Mouse (Mus musculus) hindbrain, postnatal 0 days (tissue): ENCODE measurements around the gene Rps18. TPM values are rescaled to one million over a fixed set of nuclear protein-coding genes. Genes with fewer than 3 reads are reported as not detected.

ENCODE experiments used
- ATAC-seq: fragments of 200-750 bp; cut with Nextera tagmentation; 2 replicates; pipeline ENCODE4 v1.8.0; 2017; ENCODE audit warnings: mild to moderate bottlenecking, moderate TSS enrichment, moderate library complexity
- DNase-seq: peaks from one replicate; pipeline ENCODE4 v3.0.0-alpha.2; 2015; ENCODE audit warnings: low spot score
- H3K27ac ChIP-seq: fragments of 300-500 bp; sonication (generic); 2 replicates; pipeline ENCODE4 v1.5.1; 2014; ENCODE audit warnings: mild to moderate bottlenecking
- H3K27me3 ChIP-seq: fragments of 300-500 bp; sonication (generic); 2 replicates; pipeline ENCODE4 v1.6.1; 2014; ENCODE audit warnings: low read length, mixed read lengths; ENCODE audit not compliant: insufficient read depth
- H3K36me3 ChIP-seq: fragments of 300-500 bp; sonication (generic); 2 replicates; pipeline ENCODE4 v1.6.1; 2014; ENCODE audit warnings: low read length, mixed read lengths; ENCODE audit not compliant: insufficient read depth
- H3K4me1 ChIP-seq: fragments of 300-500 bp; sonication (generic); 2 replicates; pipeline ENCODE4 v1.6.1; 2014; ENCODE audit warnings: antibody characterized with exemption, low read length, mixed read lengths; ENCODE audit not compliant: insufficient read depth
- H3K4me2 ChIP-seq: fragments of 300-500 bp; sonication (generic); 2 replicates; pipeline ENCODE4 v1.6.1; 2014; ENCODE audit warnings: low read depth, mild to moderate bottlenecking, low read length, moderate library complexity, mixed read lengths
- H3K4me3 ChIP-seq: fragments of 300-500 bp; sonication (generic); 2 replicates; pipeline ENCODE4 v1.5.1; 2014; ENCODE audit warnings: low read length
- H3K9ac ChIP-seq: fragments of 300-500 bp; sonication (generic); replicated peaks from 2 replicates; pipeline ENCODE4 v1.6.1; 2014; ENCODE audit warnings: mild to moderate bottlenecking, low read length, moderate library complexity, mixed read lengths
- H3K9me3 ChIP-seq: fragments of 300-500 bp; sonication (generic); 2 replicates; pipeline ENCODE4 v1.6.1; 2016; ENCODE audit warnings: low read length, mixed read lengths
- CTCF ChIP-seq: IDR thresholded peaks from 2 replicates; pipeline ENCODE4 v1.5.1; 2016; ENCODE audit warnings: antibody characterized with exemption, control low read depth, low read depth
- WGBS: fragments of 180-500 bp; shearing (Covaris S2); extraction: QIAGEN DNeasy Blood & Tissue Kit; methylation state at CpG from one replicate; pipeline ENCODE4 v1.1.7; 2014; 5-methylcytosine and 5-hydroxymethylcytosine counted together
- polyA plus RNA-seq: library from polyadenylated mRNA; unstranded; fragments of >200 nt; fragmentation: Nextera tagmentation; extraction: Ambion mirVana; gene quantifications from 2 replicates; pipeline ENCODE4 v1.2.1, GENCODE M21; 2015
- total RNA-seq: library from RNA; depleted of rRNA; stranded (reverse); fragments of >200 nt; gene quantifications from 2 replicates; pipeline ENCODE4 v1.2.3, GENCODE M21; 2014

Gene Rps18
- total and polyA plus RNA-seq, 2 experiments from 2014 or later = 918 to 1,309 TPM

GRCm38 (mm10) chr17:33916847-33917655 lies 38.8 kb downstream of the Rps18 start:
- H3K9me3 ChIP-seq = no peaks in the 10 kb centered on the region
- no peak overlapping the region for H3K27ac ChIP-seq
- peak overlapping the region; percentile 76 for H3K4me2 ChIP-seq
- no peak overlapping the region for H3K9ac ChIP-seq
- no peak for TF ChIP-seq CTCF
- DNase-seq (no peak), ATAC-seq (no peak)
- H3K27me3 ChIP-seq = no peaks in the 10 kb centered on the region
- 0 out of 2 replicates have a peak, but pooled peaks cover 5% of the 10 kb centered on the region for H3K4me1 ChIP-seq
- WGBS = 69% methylated on average over 31 of the region's 31 CpGs
- H3K36me3 ChIP-seq = peaks cover 21% of the 10 kb centered on the region
- H3K4me3 ChIP-seq = peak overlapping the region; percentile 58

- 0 out of 2 replicates have a peak, but pooled peaks cover 5% of the 10 kb centered on the region for H3K4me1 ChIP-seq
- peak; percentile 73 for DNase-seq
- H3K27me3 ChIP-seq = no peaks in the 10 kb centered on the region
- no peak for TF ChIP-seq CTCF
- no peaks in the 10 kb centered on the region for H3K9me3 ChIP-seq
- H3K36me3 ChIP-seq = peaks cover 28% of the 10 kb centered on the region
- peak overlapping the region; percentile 58 for H3K9ac ChIP-seq
- ATAC-seq = peak; percentile 24
- peak overlapping the region; percentile 58 for H3K4me3 ChIP-seq
- under 1% methylated on average over 13 of the region's 20 CpGs for WGBS
- H3K27ac ChIP-seq = peak overlapping the region; percentile 69
- H3K4me2 ChIP-seq = peak overlapping the region; percentile 76
Measured at GRCm38 (mm10) chr17:33916294-33916693, 39.5 kb downstream of the Rps18 start.

- peak within 1 kb of the TSS; percentile 69 for H3K27ac ChIP-seq
- H3K4me3 ChIP-seq = peak within 1 kb of the TSS; percentile 58
- ATAC-seq (peak; percentile 94), DNase-seq (peak; percentile 98)
- H3K9me3 ChIP-seq = no peaks in the 10 kb centered on the region
- TF ChIP-seq CTCF = no peak
- 0 out of 2 replicates have a peak, but pooled peaks cover 5% of the 10 kb centered on the region for H3K4me1 ChIP-seq
- H3K4me2 ChIP-seq = peak within 1 kb of the TSS; percentile 76
- H3K9ac ChIP-seq = peak within 1 kb of the TSS; percentile 58
- WGBS = under 1% methylated on average over 31 of the region's 34 CpGs
- H3K27me3 ChIP-seq = no peaks in the 10 kb centered on the region
- H3K36me3 ChIP-seq = peaks cover 30% of the 10 kb centered on the region
Measured at GRCm38 (mm10) chr17:33915671-33916250, 40.0 kb downstream of the Rps18 start, which contains the start of the genes Tapbp and Zbtb22. Gene Tapbp (plus strand): TSS chr17:33915899. Gene Zbtb22 (plus strand): TSS chr17:33915904.

GRCm38 (mm10) chr17:33914969-33915391 lies 40.8 kb downstream of the Rps18 start:
- no peaks in the 10 kb centered on the region for H3K27me3 ChIP-seq

GRCm38 (mm10) chr17:33913905-33914304 lies 41.9 kb downstream of the Rps18 start:
- peaks cover 30% of the 10 kb centered on the region for H3K36me3 ChIP-seq
- ATAC-seq = no peak

More at GRCm38 (mm10) chr17:33914969-33915391, 40.8 kb downstream of the Rps18 start:
- no peak for ATAC-seq
- TF ChIP-seq CTCF = peak; percentile 17; the same call in 1 of the 2 replicates
- Histone ChIP-seq H3K4me3 (no peak overlapping the region), H3K4me2 (no peak overlapping the region), H3K9ac (no peak overlapping the region), H3K9me3 (no peaks in the 10 kb centered on the region), H3K27ac (no peak overlapping the region), H3K36me3 (peaks cover 30% of the 10 kb centered on the region), H3K4me1 (0 out of 2 replicates have a peak, but pooled peaks cover 11% of the 10 kb centered on the region)
- DNase-seq = no peak
- 62% methylated on average over 13 of the region's 13 CpGs for WGBS

GRCm38 (mm10) chr17:33913264-33913663 lies 42.5 kb downstream of the Rps18 start:
- H3K27ac ChIP-seq = no peak overlapping the region
- DNase-seq (no peak), ATAC-seq (no peak)
- no peak overlapping the region for H3K4me2 ChIP-seq
- H3K4me1 ChIP-seq = 0 out of 2 replicates have a peak, but pooled peaks cover 6% of the 10 kb centered on the region
- H3K9ac ChIP-seq = no peak overlapping the region
- no peaks in the 10 kb centered on the region for H3K27me3 ChIP-seq
- WGBS = 90% methylated on average over 10 of the region's 10 CpGs
- no peak for TF ChIP-seq CTCF
- H3K36me3 ChIP-seq = peaks cover 30% of the 10 kb centered on the region
- H3K4me3 ChIP-seq = no peak overlapping the region
- H3K9me3 ChIP-seq = no peaks in the 10 kb centered on the region

More at GRCm38 (mm10) chr17:33913905-33914304, 41.9 kb downstream of the Rps18 start:
- no peak overlapping the region for H3K27ac ChIP-seq
- H3K4me2 ChIP-seq = no peak overlapping the region
- TF ChIP-seq CTCF = no peak
- 92% methylated on average over 8 of the region's 8 CpGs for WGBS
- no peak for DNase-seq
- H3K4me3 ChIP-seq = no peak overlapping the region
- H3K9me3 ChIP-seq = no peaks in the 10 kb centered on the region
- no peaks in the 10 kb centered on the region for H3K27me3 ChIP-seq
- no peak overlapping the region for H3K9ac ChIP-seq
- 0 out of 2 replicates have a peak, but pooled peaks cover 6% of the 10 kb centered on the region for H3K4me1 ChIP-seq
